Mouse (Mus musculus): ENCODE measurements at regions not wholly inside any gene's neighbourhood (a gene's known extent, or its start where the extent isn't known, plus 50 kb on each side); places are given as distances from the start of the nearest gene placed in this dataset.

- TF ChIP-seq CTCF (IDR thresholded peaks at IDR 0.05; ENCODE audit: low read depth, low read length) (no peak), POLR2A (IDR thresholded peaks at IDR 0.05; ENCODE audit: extremely low read depth, insufficient read depth, low read length) (no peak)
Observed at GRCm38 (mm10) chr12:94280946-94281345, 1411.1 kb upstream of the Flrt2 start.
